Mouse (Mus musculus) left cerebral cortex, adult 8-10 months (tissue): ENCODE measurements at regions not wholly inside any gene's neighbourhood (a gene's known extent, or its start where the extent isn't known, plus 50 kb on each side); places are given as distances from the start of the nearest gene placed in this dataset.

ENCODE experiments used
- DNase-seq, 2 experiments: peaks; one replicate each; pipeline ENCODE4 v3.0.0; 2022; ENCODE audit warnings: low spot score in 2 of 2
- microRNA-seq, 2 experiments: library from miRNA; unstranded; fragments of <30 nt; microRNA quantifications; one replicate each; pipeline ENCODE4 v1.2.0; 2022

DNA sequence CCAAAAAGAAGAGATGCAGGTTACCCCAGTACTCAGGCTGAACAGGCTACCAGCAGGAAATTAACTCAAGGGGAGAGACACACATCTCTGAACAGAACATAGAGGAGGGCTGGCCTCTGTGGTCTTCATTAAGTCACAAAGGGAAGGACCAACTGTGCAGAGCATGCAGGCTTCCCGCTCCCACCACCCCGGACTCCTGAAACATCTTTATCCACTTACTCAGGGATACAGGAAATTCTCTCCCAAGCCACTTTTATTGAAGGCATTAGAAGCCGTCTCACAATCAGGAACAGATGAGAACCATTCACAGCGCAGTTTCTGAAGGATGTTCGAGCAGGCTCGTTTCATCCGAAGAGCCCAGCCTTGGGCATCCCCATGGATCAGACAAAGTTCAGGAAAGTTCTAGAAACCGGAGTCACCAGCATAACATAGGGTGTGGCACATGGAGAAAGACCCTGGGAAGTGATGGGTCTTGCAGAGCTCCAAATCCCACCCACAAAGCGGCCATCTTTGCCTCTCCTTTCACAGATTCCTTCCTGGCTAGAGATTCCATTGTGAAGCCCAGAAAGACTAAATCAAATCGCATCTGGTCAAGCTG, 55.9 kb upstream of the Zbtb40 start:
- DNase-seq, result no peak

DNA sequence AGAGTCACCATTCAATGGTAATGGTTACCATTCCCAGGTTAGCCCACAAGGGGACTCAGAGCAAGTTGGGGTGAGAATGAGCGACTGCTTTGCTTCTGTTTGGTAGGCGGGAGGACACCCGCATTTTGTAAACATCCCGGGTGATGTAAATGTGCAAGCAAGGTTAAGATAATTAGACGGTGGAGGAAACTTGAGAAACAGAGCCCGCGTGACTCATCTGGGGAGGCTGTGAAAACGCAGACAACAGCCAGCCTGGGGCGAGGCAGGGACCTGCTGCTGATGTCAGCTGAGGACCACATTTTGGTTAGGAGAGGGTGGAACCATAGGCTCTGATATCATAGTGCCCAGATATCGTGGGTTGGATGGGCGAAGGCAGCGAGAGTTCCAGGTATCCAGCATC, 52.6 kb upstream of the Zbtb40 start:
- DNase-seq, result no peak

DNA sequence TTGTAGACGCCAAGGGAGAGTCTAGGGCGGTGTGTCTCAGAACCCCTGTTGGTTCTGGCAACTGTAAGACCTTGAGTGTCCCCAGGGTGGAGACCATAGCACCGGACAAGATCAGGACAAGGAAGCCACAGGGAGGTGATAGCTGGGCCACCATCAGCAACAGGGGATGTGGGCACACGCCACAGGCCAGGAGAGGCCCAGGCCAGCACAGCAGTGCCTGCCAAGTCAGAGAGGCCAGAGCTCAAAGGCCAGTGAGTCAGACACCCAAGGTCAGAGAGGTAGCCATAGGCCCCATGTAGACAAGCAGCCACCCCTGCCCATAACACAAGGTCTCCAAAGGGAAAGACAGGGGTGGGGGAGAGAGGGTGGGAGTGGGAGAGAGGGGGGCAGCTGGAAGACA, 52.2 kb upstream of the Zbtb40 start:
- DNase-seq, result no peak

Small RNA genes lying in the stretch of these regions (microRNA-seq; reads per million reads assigned to microRNA genes)
- 0 reads per million in 2 experiments for gene Gm23263
- 0 reads per million in 2 experiments for gene Gm25399
